Mouse (Mus musculus) CH12.LX (cell line): ENCODE measurements around the gene Apba2. TPM values are rescaled to one million over a fixed set of nuclear protein-coding genes. Genes with fewer than 3 reads are reported as not detected.

Experiments
- DNase-seq: peaks from one replicate; pipeline ENCODE4 v3.0.0-alpha.2; 2013; ENCODE audit errors: extremely low read depth
- H3K27ac ChIP-seq: 2 replicates; pipeline ENCODE4 v1.5.1; 2012; ENCODE audit warnings: low read depth, mild to moderate bottlenecking, control low read depth, moderate library complexity; ENCODE audit not compliant: insufficient read depth
- H3K27me3 ChIP-seq: replicated peaks from 2 replicates; pipeline ENCODE3; 2012; ENCODE audit warnings: inconsistent platforms
- H3K36me3 ChIP-seq, 2 experiments: replicated peaks in 1 of 2; 2 replicates each; pipeline versions ENCODE3 to v1.6.1; 2012; ENCODE audit warnings: inconsistent platforms in 1 of 2, low read length in 1 of 2, mild to moderate bottlenecking in 1 of 2, mixed read lengths in 1 of 2, moderate library complexity in 1 of 2; ENCODE audit not compliant: control insufficient read depth in 1 of 2, insufficient read depth in 1 of 2
- H3K4me1 ChIP-seq, 2 experiments: 2 replicates each; pipeline ENCODE4 v1.6.1; 2012; ENCODE audit warnings: inconsistent platforms in 1 of 2, moderate library complexity in 1 of 2; ENCODE audit not compliant: insufficient read depth in 2 of 2, control insufficient read depth in 1 of 2
- H3K4me2 ChIP-seq: 2 replicates; pipeline ENCODE4 v1.6.1; 2012; ENCODE audit warnings: low read depth, mild to moderate bottlenecking, control low read depth; ENCODE audit not compliant: poor library complexity, insufficient read depth, severe bottlenecking
- H3K4me3 ChIP-seq, 3 experiments: fragments of 150-350 bp in 1 of 3; sonication (generic) in 1 of 3; replicated peaks in 1 of 3; 2 replicates each; pipeline versions ENCODE3 to v1.5.1; 2011 to 2012; ENCODE audit warnings: low read depth in 2 of 3, low read length in 2 of 3, mild to moderate bottlenecking in 2 of 3, moderate library complexity in 2 of 3, control low read depth in 1 of 3, improper control_type of control experiment in 1 of 3, inconsistent platforms in 1 of 3, mixed read lengths in 1 of 3; ENCODE audit not compliant: poor library complexity in 1 of 3
- H3K79me2 ChIP-seq: replicated peaks from 2 replicates; pipeline ENCODE4 v1.6.1; 2012; ENCODE audit warnings: mild to moderate bottlenecking, moderate library complexity; ENCODE audit not compliant: control insufficient read depth, poor library complexity, insufficient read depth, severe bottlenecking; ENCODE audit errors: extremely low read depth
- H3K9ac ChIP-seq: 2 replicates; pipeline ENCODE4 v1.6.1; 2012; ENCODE audit warnings: low read depth, mild to moderate bottlenecking, control low read depth, moderate library complexity; ENCODE audit not compliant: insufficient read depth
- H3K9me3 ChIP-seq: replicated peaks from 2 replicates; pipeline ENCODE3; 2012; ENCODE audit warnings: low read length, inconsistent platforms, mixed read lengths
- BHLHE40 ChIP-seq: IDR thresholded peaks from 2 replicates; pipeline ENCODE4 v1.6.1; 2011; ENCODE audit warnings: mild to moderate bottlenecking, low read depth, low read length, improper control_type of control experiment
- CHD1 ChIP-seq: IDR thresholded peaks from 2 replicates; pipeline ENCODE4 v1.6.1; 2012; ENCODE audit warnings: low read depth, low read length, improper control_type of control experiment, inconsistent platforms
- CHD2 ChIP-seq: IDR thresholded peaks from 2 replicates; pipeline ENCODE4 v1.6.1; 2011; ENCODE audit warnings: low read length, improper control_type of control experiment
- E2F4 ChIP-seq: IDR thresholded peaks from 2 replicates; pipeline ENCODE4 v1.6.1; 2011; ENCODE audit warnings: low read depth, low read length, improper control_type of control experiment; ENCODE audit not compliant: insufficient replicate concordance
- ELF1 ChIP-seq: IDR thresholded peaks from 2 replicates; pipeline ENCODE4 v1.6.1; 2014; ENCODE audit warnings: low read depth, mild to moderate bottlenecking, inconsistent platforms, low read length, improper control_type of control experiment
- IRF4 ChIP-seq: IDR thresholded peaks from 2 replicates; pipeline ENCODE4 v1.6.1; 2014; ENCODE audit warnings: low read depth, mild to moderate bottlenecking, inconsistent platforms, low read length, improper control_type of control experiment
- JUND ChIP-seq: conservative IDR thresholded peaks from 2 replicates; pipeline ENCODE4 v1.6.1; 2011; ENCODE audit warnings: low read depth, low read length, improper control_type of control experiment
- KAT2A ChIP-seq: IDR thresholded peaks from 2 replicates; pipeline ENCODE4 v1.6.1; 2012; ENCODE audit warnings: low read length, improper control_type of control experiment, inconsistent platforms; ENCODE audit not compliant: insufficient replicate concordance
- MAX ChIP-seq: IDR thresholded peaks from 2 replicates; pipeline ENCODE4 v1.6.1; 2011; ENCODE audit warnings: low read length, improper control_type of control experiment
- MAZ ChIP-seq: IDR thresholded peaks from 2 replicates; pipeline ENCODE4 v1.6.1; 2012; ENCODE audit warnings: low read depth, mild to moderate bottlenecking, inconsistent platforms, low read length, improper control_type of control experiment, moderate library complexity
- MXI1 ChIP-seq: IDR thresholded peaks from 2 replicates; pipeline ENCODE4 v1.6.1; 2011; ENCODE audit warnings: mild to moderate bottlenecking, low read depth, low read length, improper control_type of control experiment
- MYC ChIP-seq: IDR thresholded peaks from 2 replicates; pipeline ENCODE4 v1.6.1; 2011; ENCODE audit warnings: low read depth, mild to moderate bottlenecking, improper control_type of control experiment, low read length
- NELFE ChIP-seq: IDR thresholded peaks from 2 replicates; pipeline ENCODE4 v1.6.1; 2011; ENCODE audit warnings: low read depth, low read length, improper control_type of control experiment
- NRF1 ChIP-seq: IDR thresholded peaks from 2 replicates; pipeline ENCODE4 v1.6.1; 2014; ENCODE audit warnings: low read depth, mild to moderate bottlenecking, inconsistent platforms, low read length, improper control_type of control experiment, moderate library complexity
- POLR2AphosphoS2 ChIP-seq: IDR thresholded peaks from 2 replicates; pipeline ENCODE4 v1.6.1; 2011; ENCODE audit warnings: low read depth, low read length, improper control_type of control experiment
- RAD21 ChIP-seq: IDR thresholded peaks from 2 replicates; pipeline ENCODE4 v1.6.1; 2011; ENCODE audit warnings: low read depth, mild to moderate bottlenecking, low read length, improper control_type of control experiment, moderate library complexity
- SIN3A ChIP-seq: IDR thresholded peaks from 2 replicates; pipeline ENCODE4 v1.6.1; 2012; ENCODE audit warnings: low read length, improper control_type of control experiment, inconsistent platforms
- USF1 ChIP-seq: IDR thresholded peaks from 2 replicates; pipeline ENCODE4 v1.6.1; 2014; ENCODE audit warnings: low read depth, mild to moderate bottlenecking, inconsistent platforms, low read length, improper control_type of control experiment
- ZKSCAN1 ChIP-seq: IDR thresholded peaks from 2 replicates; pipeline ENCODE4 v1.6.1; 2012; ENCODE audit warnings: low read depth, inconsistent platforms, low read length, improper control_type of control experiment, borderline replicate concordance
- ZNF384 ChIP-seq: IDR thresholded peaks from 2 replicates; pipeline ENCODE4 v1.6.1; 2012; ENCODE audit warnings: low read depth, low read length, improper control_type of control experiment, inconsistent platforms
- dilution Hi-C: fragments of 300-500 bp; cut with MboI; formaldehyde crosslinking; loops from 2 replicates; pipeline ENCODE4 v1.14.3; 2020; ENCODE audit warnings: low sequenced_read_pairs; ENCODE audit not compliant: extremely low pct_unique_long_range_greater_than_20kb, extremely low pct_ligation_motif_present
- in situ Hi-C: fragments of 300-500 bp; cut with MboI; formaldehyde crosslinking; loops from 3 replicates; pipeline ENCODE4 v1.14.3; 2019; ENCODE audit warnings: low sequenced_read_pairs, low pct_ligation_motif_present, low pct_unique_long_range_greater_than_20kb, mixed read lengths
- polyA plus RNA-seq: library from polyadenylated mRNA; unstranded; fragments of >175 nt; gene quantifications from 2 replicates; pipeline ENCODE4 v1.2.1, GENCODE M21; 2012; ENCODE audit warnings: low read depth; ENCODE audit not compliant: insufficient read length
- total RNA-seq, 2 experiments: library from RNA; depleted of rRNA; stranded (reverse); fragments of 300-350 nt in 1 of 2; fragments of >200 nt in 1 of 2; gene quantifications; 2 replicates each; pipeline ENCODE4 v1.2.3; 2012 to 2014

The Apba2 gene
- total and polyA plus RNA-seq, 3 experiments: 0.19 TPM; not detected in 2

GRCm38 (mm10) chr7:64684893-64685292, 183.4 kb downstream of the Apba2 start:
- no peak overlapping the region for H3K4me2 ChIP-seq
- no peaks in the 10 kb centered on the region for H3K36me3 ChIP-seq
- dilution Hi-C loops: no loop called here
- no peak overlapping the region for H3K4me3 ChIP-seq
- DNase-seq: no peak
- H3K27me3 ChIP-seq: peaks cover 41% of the 10 kb centered on the region
- H3K79me2 ChIP-seq: no peaks in the 10 kb centered on the region
- no peaks in the 10 kb centered on the region for H3K4me1 ChIP-seq
- no peak for TF ChIP-seq MYC
- no peak for TF ChIP-seq RAD21
- no peak for TF ChIP-seq USF1
- no peak for TF ChIP-seq NRF1
- TF ChIP-seq E2F4: no peak
- no peak for TF ChIP-seq MAZ
- TF ChIP-seq CHD1: no peak
- TF ChIP-seq POLR2AphosphoS2: no peak
- no peak for TF ChIP-seq CHD2
- TF ChIP-seq NELFE: no peak
- no peak for TF ChIP-seq ZKSCAN1
- no peak for TF ChIP-seq IRF4
- no peak for TF ChIP-seq KAT2A
- no peak for TF ChIP-seq SIN3A
- TF ChIP-seq ELF1: no peak
- TF ChIP-seq JUND: no peak
- in situ Hi-C loops: no loop called here
- no peak overlapping the region for H3K9ac ChIP-seq
- H3K27ac ChIP-seq: no peak overlapping the region
- H3K9me3 ChIP-seq: no peaks in the 10 kb centered on the region

- H3K4me3 ChIP-seq: no peak overlapping the region
- H3K9ac ChIP-seq: no peak overlapping the region
- no peak overlapping the region for H3K4me2 ChIP-seq
- no peaks in the 10 kb centered on the region for H3K36me3 ChIP-seq
- no peak overlapping the region for H3K27ac ChIP-seq
- H3K27me3 ChIP-seq: peaks cover 32% of the 10 kb centered on the region
- no peaks in the 10 kb centered on the region for H3K9me3 ChIP-seq
- in situ Hi-C loops (no loop called here), dilution Hi-C loops (no loop called here)
- no peak for DNase-seq
- no peaks in the 10 kb centered on the region for H3K79me2 ChIP-seq
- TF ChIP-seq ZNF384 (no peak), MAX (no peak), MYC (no peak), MXI1 (no peak), ZKSCAN1 (no peak), E2F4 (no peak), BHLHE40 (no peak)
- TF ChIP-seq, all 38 proteins: peak for 0
- H3K4me1 ChIP-seq: no peaks in the 10 kb centered on the region
These were observed 186.8 kb downstream of the Apba2 start for GRCm38 (mm10) chr7:64688115-64688817.
